Mouse (Mus musculus): ENCODE results near the gene Aloxe3. TPM values are rescaled to one million over a fixed set of nuclear protein-coding genes. Genes with fewer than 3 reads are reported as not detected.
A peak's percentile ranks its signal among the peaks of the same experiment; 100 is the strongest.

Aloxe3 gene
- polyA plus RNA-seq, 1 experiment from 2014 or later, result 0.44 TPM

DNA sequence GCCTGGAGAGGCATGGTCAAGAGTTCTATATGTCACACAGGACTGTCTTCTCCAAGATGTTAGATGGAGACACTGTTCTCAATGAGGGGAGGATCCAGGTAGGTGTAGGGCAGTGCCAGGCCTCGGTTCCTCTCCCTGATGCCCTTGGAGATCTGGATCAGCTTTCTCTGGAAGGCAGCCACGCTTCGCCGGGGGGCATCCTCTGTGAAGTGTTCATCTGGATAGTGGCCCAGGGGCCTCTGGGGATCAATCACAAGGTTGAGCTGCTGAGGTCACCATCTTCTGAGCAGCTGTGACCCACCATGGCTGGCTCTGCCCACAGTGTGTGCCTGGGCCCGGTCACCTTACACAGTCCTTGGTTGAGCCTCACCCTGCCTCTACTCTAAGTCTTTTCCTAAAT lies 59.3 kb downstream of the Aloxe3 start:
- H3K36me3 ChIP-seq (ENCODE audit: insufficient read depth, low read length), result no peaks in the 10 kb centered on the region
- no peak overlapping the region for H3K27ac ChIP-seq (ENCODE audit: low read length)
- no peaks in the 10 kb centered on the region for H3K9me3 ChIP-seq (ENCODE audit: low read length)
- no peaks in the 10 kb centered on the region for H3K27me3 ChIP-seq (replicated peaks; ENCODE audit: insufficient read depth, low read length)
- no peak for ATAC-seq
- TF ChIP-seq EP300 (IDR thresholded peaks at IDR 0.05) (no peak), CTCF (IDR thresholded peaks at IDR 0.05) (no peak)
- no peak overlapping the region for H3K9ac ChIP-seq (replicated peaks; ENCODE audit: low read depth)
- H3K4me3 ChIP-seq (ENCODE audit: low read depth, low read length), result no peak overlapping the region
- 88% methylated on average over 5 of the region's 5 CpGs for WGBS
- DNase-seq (ENCODE audit: low spot score), result no peak
- no peaks in the 10 kb centered on the region for H3K4me1 ChIP-seq (ENCODE audit: insufficient read depth, low read depth, low read length)
- H3K4me2 ChIP-seq (replicated peaks; ENCODE audit: low read depth, low read length), result no peak overlapping the region

DNA sequence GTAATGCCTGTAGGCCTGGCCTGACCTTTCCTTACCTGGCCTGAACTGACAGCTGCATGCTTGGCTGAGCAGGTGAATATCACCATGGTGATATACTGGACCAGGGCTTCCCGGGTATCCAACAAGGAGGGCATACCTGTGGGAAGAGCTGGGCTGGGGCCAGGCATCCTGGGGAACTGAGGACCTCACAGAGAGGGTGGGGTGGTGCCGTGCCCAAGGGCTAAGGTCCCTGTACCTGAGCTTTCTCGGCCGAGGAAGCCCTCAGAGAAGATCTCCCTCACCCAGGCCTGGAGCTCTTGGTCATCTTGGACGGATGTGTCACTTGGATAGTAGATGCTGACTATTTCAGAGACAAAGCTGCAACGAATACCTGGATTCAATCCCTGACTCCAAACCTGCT lies 60.2 kb downstream of the Aloxe3 start:
- Histone ChIP-seq H3K27ac (ENCODE audit: low read length) (no peak overlapping the region), H3K9me3 (ENCODE audit: low read length) (no peaks in the 10 kb centered on the region), H3K9ac (replicated peaks; ENCODE audit: low read depth) (no peak overlapping the region), H3K27me3 (replicated peaks; ENCODE audit: insufficient read depth, low read length) (no peaks in the 10 kb centered on the region), H3K4me2 (replicated peaks; ENCODE audit: low read depth, low read length) (no peak overlapping the region), H3K4me1 (ENCODE audit: insufficient read depth, low read depth, low read length) (no peaks in the 10 kb centered on the region), H3K36me3 (ENCODE audit: insufficient read depth, low read length) (no peaks in the 10 kb centered on the region), H3K4me3 (ENCODE audit: low read depth, low read length) (no peak overlapping the region)
- 76% methylated on average over 6 of the region's 6 CpGs for WGBS
- ATAC-seq (no peak), DNase-seq (ENCODE audit: low spot score) (no peak)
- TF ChIP-seq CTCF (IDR thresholded peaks at IDR 0.05), result no peak

- H3K4me1 ChIP-seq (ENCODE audit: insufficient read depth, low read depth, low read length), result no peaks in the 10 kb centered on the region
- ATAC-seq (no peak), DNase-seq (ENCODE audit: low spot score) (peak; percentile 68)
- H3K9ac ChIP-seq (replicated peaks; ENCODE audit: low read depth), result no peak overlapping the region
- no peaks in the 10 kb centered on the region for H3K36me3 ChIP-seq (ENCODE audit: insufficient read depth, low read length)
- H3K4me3 ChIP-seq (ENCODE audit: low read depth, low read length), result no peak overlapping the region
- no peaks in the 10 kb centered on the region for H3K9me3 ChIP-seq (ENCODE audit: low read length)
- peak; percentile 88 for TF ChIP-seq CTCF (IDR thresholded peaks at IDR 0.05)
- no peak for TF ChIP-seq EP300 (IDR thresholded peaks at IDR 0.05)
- no peak overlapping the region for H3K4me2 ChIP-seq (replicated peaks; ENCODE audit: low read depth, low read length)
- H3K27ac ChIP-seq (ENCODE audit: low read length), result no peak overlapping the region
- H3K27me3 ChIP-seq (replicated peaks; ENCODE audit: insufficient read depth, low read length), result peaks cover 4% of the 10 kb centered on the region
- WGBS, result 0% methylated on average over 1 of the region's 1 CpGs
Measured at GRCm38 (mm10) chr11:69192840-69193239, 67.1 kb downstream of the Aloxe3 start.

- 6% methylated on average over 5 of the region's 5 CpGs for WGBS
- no peak overlapping the region for H3K4me2 ChIP-seq (replicated peaks; ENCODE audit: low read depth, low read length)
- no peak for ATAC-seq
- H3K27me3 ChIP-seq (replicated peaks; ENCODE audit: insufficient read depth, low read length), result peaks cover 6% of the 10 kb centered on the region
- no peaks in the 10 kb centered on the region for H3K36me3 ChIP-seq (ENCODE audit: insufficient read depth, low read length)
- no peaks in the 10 kb centered on the region for H3K4me1 ChIP-seq (ENCODE audit: insufficient read depth, low read depth, low read length)
- no peak overlapping the region for H3K27ac ChIP-seq (ENCODE audit: low read length)
- 0 out of 2 replicates have a peak overlapping the region, but pooled peaks have one; percentile 5 for H3K4me3 ChIP-seq (ENCODE audit: low read depth, low read length)
- TF ChIP-seq EP300 (IDR thresholded peaks at IDR 0.05) (no peak), CTCF (IDR thresholded peaks at IDR 0.05) (peak; percentile 13; the same call in 1 of the 2 replicates)
- no peaks in the 10 kb centered on the region for H3K9me3 ChIP-seq (ENCODE audit: low read length)
- DNase-seq (ENCODE audit: low spot score), result peak; percentile 12
- no peak overlapping the region for H3K9ac ChIP-seq (replicated peaks; ENCODE audit: low read depth)
Measured at GRCm38 (mm10) chr11:69196766-69197165, 71.1 kb downstream of the Aloxe3 start.

GRCm38 (mm10) chr11:69197194-69197593 lies 71.5 kb downstream of the Aloxe3 start:
- no peak overlapping the region for H3K27ac ChIP-seq (ENCODE audit: low read length)
- peak overlapping the region; percentile 44 for H3K4me2 ChIP-seq (replicated peaks; ENCODE audit: low read depth, low read length)
- TF ChIP-seq CTCF (IDR thresholded peaks at IDR 0.05) (no peak), EP300 (IDR thresholded peaks at IDR 0.05) (no peak)
- no peaks in the 10 kb centered on the region for H3K36me3 ChIP-seq (ENCODE audit: insufficient read depth, low read length)
- H3K4me1 ChIP-seq (ENCODE audit: insufficient read depth, low read depth, low read length), result no peaks in the 10 kb centered on the region
- H3K27me3 ChIP-seq (replicated peaks; ENCODE audit: insufficient read depth, low read length), result peaks cover 6% of the 10 kb centered on the region
- no peak overlapping the region for H3K9ac ChIP-seq (replicated peaks; ENCODE audit: low read depth)
- peak overlapping the region; percentile 5; the same call in 1 of the 2 replicates for H3K4me3 ChIP-seq (ENCODE audit: low read depth, low read length)
- 2% methylated on average over 14 of the region's 14 CpGs for WGBS
- DNase-seq (ENCODE audit: low spot score), result no peak
- no peak for ATAC-seq
- H3K9me3 ChIP-seq (ENCODE audit: low read length), result no peaks in the 10 kb centered on the region

DNA sequence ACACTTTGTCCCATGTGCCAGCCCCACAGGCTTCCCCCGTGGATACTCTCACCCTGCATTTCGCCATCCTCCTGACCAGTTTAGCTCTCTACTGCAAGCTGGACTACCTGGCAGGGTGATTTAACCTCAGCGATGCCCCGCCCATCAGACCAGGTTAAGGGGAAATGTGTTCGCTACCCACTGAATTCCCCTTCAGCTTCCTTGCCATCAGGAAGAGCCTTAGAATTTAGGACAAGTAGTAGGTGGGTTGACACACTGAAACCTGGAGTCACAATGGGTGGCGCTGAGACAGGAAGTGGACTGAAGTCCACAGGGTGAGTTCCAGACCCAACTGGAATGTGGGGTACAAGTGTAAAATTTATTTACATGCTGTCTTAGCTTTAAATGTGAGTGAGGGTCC lies 72.0 kb downstream of the Aloxe3 start, which contains the start of gene Alox8:
Gene Alox8, minus strand, starts transcription at position 101 of the 400 bp plus-strand sequence.
- no peaks in the 10 kb centered on the region for H3K36me3 ChIP-seq (ENCODE audit: insufficient read depth, low read length)
- no peak for ATAC-seq
- H3K4me1 ChIP-seq (ENCODE audit: insufficient read depth, low read depth, low read length), result no peaks in the 10 kb centered on the region
- no peak within 1 kb of the TSS for H3K9ac ChIP-seq (replicated peaks; ENCODE audit: low read depth)
- no peaks in the 10 kb centered on the region for H3K9me3 ChIP-seq (ENCODE audit: low read length)
- no peak for DNase-seq (ENCODE audit: low spot score)
- WGBS, result 35% methylated on average over 6 of the region's 6 CpGs
- TF ChIP-seq EP300 (IDR thresholded peaks at IDR 0.05) (no peak), CTCF (IDR thresholded peaks at IDR 0.05) (no peak)
- H3K4me3 ChIP-seq (ENCODE audit: low read depth, low read length), result peak within 1 kb of the TSS; percentile 5; the same call in 1 of the 2 replicates
- H3K27me3 ChIP-seq (replicated peaks; ENCODE audit: insufficient read depth, low read length), result peaks cover 6% of the 10 kb centered on the region
- H3K4me2 ChIP-seq (replicated peaks; ENCODE audit: low read depth, low read length), result peak within 1 kb of the TSS; percentile 44
- H3K27ac ChIP-seq (ENCODE audit: low read length), result no peak within 1 kb of the TSS

Other genes with a start within 250 kb of the Aloxe3 start
- gene Rnf222, start 237.3 kb upstream of the Aloxe3 start, polyA plus RNA-seq (2015; fragmentation: Nextera tagmentation; extraction: Ambion mirVana), result 0.16 and 0.19 TPM in 2 replicates
- 741 and 807 TPM in 2 replicates for gene Rpl26, start 224.3 kb upstream of the Aloxe3 start, polyA plus RNA-seq (2015; fragmentation: Nextera tagmentation; extraction: Ambion mirVana)
- not detected in 2 replicates for gene Odf4, start 198.8 kb upstream of the Aloxe3 start, polyA plus RNA-seq (2015; fragmentation: Nextera tagmentation; extraction: Ambion mirVana)
- gene Arhgef15, start 168.4 kb upstream of the Aloxe3 start, polyA plus RNA-seq (2015; fragmentation: Nextera tagmentation; extraction: Ambion mirVana), result 24.2 and 30.7 TPM in 2 replicates
- gene Slc25a35, start 157.8 kb upstream of the Aloxe3 start, polyA plus RNA-seq (2015; fragmentation: Nextera tagmentation; extraction: Ambion mirVana), result 4.3 and 5.5 TPM in 2 replicates
- 16.0 and 18.3 TPM in 2 replicates for gene Rangrf, start 150.7 kb upstream of the Aloxe3 start, polyA plus RNA-seq (2015; fragmentation: Nextera tagmentation; extraction: Ambion mirVana)
- 7.0 and 9.0 TPM in 2 replicates for gene Pfas, start 117.4 kb upstream of the Aloxe3 start, polyA plus RNA-seq (2015; fragmentation: Nextera tagmentation; extraction: Ambion mirVana)
- 12.2 and 12.3 TPM in 2 replicates for gene Ctc1, start 110.0 kb upstream of the Aloxe3 start, polyA plus RNA-seq (2015; fragmentation: Nextera tagmentation; extraction: Ambion mirVana)
- gene Aurkb, start 80.2 kb upstream of the Aloxe3 start, polyA plus RNA-seq (2015; fragmentation: Nextera tagmentation; extraction: Ambion mirVana), result 6.5 and 9.1 TPM in 2 replicates
- 20.1 and 21.9 TPM in 2 replicates for gene Borcs6, start 66.2 kb upstream of the Aloxe3 start, polyA plus RNA-seq (2015; fragmentation: Nextera tagmentation; extraction: Ambion mirVana)
- 62.9 and 70.0 TPM in 2 replicates for gene Tmem107, start 55.1 kb upstream of the Aloxe3 start, polyA plus RNA-seq (2015; fragmentation: Nextera tagmentation; extraction: Ambion mirVana)
- 45.0 and 50.6 TPM in 2 replicates for gene Vamp2, start 37.4 kb upstream of the Aloxe3 start, polyA plus RNA-seq (2015; fragmentation: Nextera tagmentation; extraction: Ambion mirVana)
- gene Per1, start 30.7 kb upstream of the Aloxe3 start, polyA plus RNA-seq (2015; fragmentation: Nextera tagmentation; extraction: Ambion mirVana), result 16.6 and 30.0 TPM in 2 replicates
- gene Hes7, start 5.5 kb upstream of the Aloxe3 start, polyA plus RNA-seq (2015; fragmentation: Nextera tagmentation; extraction: Ambion mirVana), result 0.38 and 0.49 TPM in 2 replicates
- 0.42 and 0.50 TPM in 2 replicates for gene 9130213A22Rik, start 3.3 kb upstream of the Aloxe3 start, polyA plus RNA-seq (2015; fragmentation: Nextera tagmentation; extraction: Ambion mirVana)
- not detected in 2 replicates for gene Alox12b, start 31.1 kb downstream of the Aloxe3 start, polyA plus RNA-seq (2015; fragmentation: Nextera tagmentation; extraction: Ambion mirVana)
- gene Alox8, start 71.9 kb downstream of the Aloxe3 start, polyA plus RNA-seq (2015; fragmentation: Nextera tagmentation; extraction: Ambion mirVana), result 0.04 and 0.08 TPM in 2 replicates
- gene Gucy2e, start 111.1 kb downstream of the Aloxe3 start, polyA plus RNA-seq (2015; fragmentation: Nextera tagmentation; extraction: Ambion mirVana), result 0.04 TPM in 1 of 2 replicates, not detected in the other
- 5.0 and 5.5 TPM in 2 replicates for gene Cntrob, start 197.9 kb downstream of the Aloxe3 start, polyA plus RNA-seq (2015; fragmentation: Nextera tagmentation; extraction: Ambion mirVana)
- gene Trappc1, start 198.1 kb downstream of the Aloxe3 start, polyA plus RNA-seq (2015; fragmentation: Nextera tagmentation; extraction: Ambion mirVana), result 109 TPM in 2 replicates
- 0.86 and 0.93 TPM in 2 replicates for gene Kcnab3, start 200.4 kb downstream of the Aloxe3 start, polyA plus RNA-seq (2015; fragmentation: Nextera tagmentation; extraction: Ambion mirVana)
- gene Rnf227, start 214.6 kb downstream of the Aloxe3 start, polyA plus RNA-seq (2015; fragmentation: Nextera tagmentation; extraction: Ambion mirVana), result 5.7 and 6.6 TPM in 2 replicates
- 29.9 and 38.4 TPM in 2 replicates for gene Chd3, start 243.5 kb downstream of the Aloxe3 start, polyA plus RNA-seq (2015; fragmentation: Nextera tagmentation; extraction: Ambion mirVana)

All from lung, postnatal 0 days (tissue).